Mouse (Mus musculus) lung, postnatal 0 days (tissue): ENCODE data around the gene Ksr2. TPM values are rescaled to one million over a fixed set of nuclear protein-coding genes. Genes with fewer than 3 reads are reported as not detected.
"Not testable (repeated sequence)": the region's sequence is repeated elsewhere in the genome, so short reads cannot be mapped to it uniquely, and the experiment has no call there.

Source experiments
- ATAC-seq: fragments of 200-750 bp; cut with Nextera tagmentation; 2 replicates; pipeline ENCODE4 v1.8.0; 2017; ENCODE audit warnings: moderate library complexity
- DNase-seq: peaks from one replicate; pipeline ENCODE4 v3.0.0-alpha.2; 2016; ENCODE audit warnings: low spot score
- H3K27ac ChIP-seq: fragments of 300-500 bp; sonication (generic); 2 replicates; pipeline ENCODE4 v1.5.1; 2014; ENCODE audit warnings: antibody characterized with exemption, mild to moderate bottlenecking, low read length, mixed read lengths
- H3K27me3 ChIP-seq: fragments of 300-500 bp; sonication (generic); replicated peaks from 2 replicates; pipeline ENCODE4 v1.6.1; 2014; ENCODE audit warnings: low read length, mixed read lengths; ENCODE audit not compliant: insufficient read depth
- H3K36me3 ChIP-seq: fragments of 300-500 bp; sonication (generic); 2 replicates; pipeline ENCODE4 v1.6.1; 2014; ENCODE audit warnings: low read length, mixed read lengths; ENCODE audit not compliant: insufficient read depth
- H3K4me1 ChIP-seq: fragments of 300-500 bp; sonication (generic); 2 replicates; pipeline ENCODE4 v1.6.1; 2014; ENCODE audit warnings: antibody characterized with exemption, low read depth, low read length, mixed read lengths; ENCODE audit not compliant: insufficient read depth
- H3K4me2 ChIP-seq: fragments of 300-500 bp; sonication (generic); replicated peaks from 2 replicates; pipeline ENCODE4 v1.6.1; 2014; ENCODE audit warnings: low read depth, mild to moderate bottlenecking, low read length, moderate library complexity, mixed read lengths
- H3K4me3 ChIP-seq: fragments of 300-500 bp; sonication (generic); 2 replicates; pipeline ENCODE4 v1.5.1; 2014; ENCODE audit warnings: low read depth, low read length
- H3K9ac ChIP-seq: fragments of 300-500 bp; sonication (generic); replicated peaks from 2 replicates; pipeline ENCODE4 v1.6.1; 2014; ENCODE audit warnings: low read depth, mild to moderate bottlenecking
- H3K9me3 ChIP-seq: fragments of 300-500 bp; sonication (generic); 2 replicates; pipeline ENCODE4 v1.6.1; 2016; ENCODE audit warnings: low read length, mixed read lengths
- CTCF ChIP-seq: IDR thresholded peaks from 2 replicates; pipeline ENCODE4 v1.5.1; 2016; ENCODE audit warnings: antibody characterized with exemption, mild to moderate bottlenecking
- EP300 ChIP-seq: IDR thresholded peaks from 2 replicates; pipeline ENCODE4 v1.6.1; 2016; ENCODE audit warnings: antibody characterized with exemption, mild to moderate bottlenecking, control low read depth
- WGBS: fragments of 180-500 bp; shearing (Covaris S2); extraction: QIAGEN DNeasy Blood & Tissue Kit; methylation state at CpG from one replicate; pipeline ENCODE4 v1.1.7; 2014; 5-methylcytosine and 5-hydroxymethylcytosine counted together
- polyA plus RNA-seq: library from polyadenylated mRNA; unstranded; fragments of >200 nt; fragmentation: Nextera tagmentation; extraction: Ambion mirVana; gene quantifications from 2 replicates; pipeline ENCODE4 v1.2.1, GENCODE M21; 2015

Ksr2 gene
- polyA plus RNA-seq, 1 experiment from 2014 or later, result 0.08 TPM

- peaks cover 18% of the 10 kb centered on the region for H3K27me3 ChIP-seq
- no peak overlapping the region for H3K4me3 ChIP-seq
- no peaks in the 10 kb centered on the region for H3K9me3 ChIP-seq
- ATAC-seq (no peak), DNase-seq (no peak)
- H3K9ac ChIP-seq, result no peak overlapping the region
- no peak overlapping the region for H3K27ac ChIP-seq
- WGBS, result 32% methylated on average over 17 of the region's 19 CpGs
- no peaks in the 10 kb centered on the region for H3K36me3 ChIP-seq
- TF ChIP-seq CTCF (no peak), EP300 (no peak)
- no peak overlapping the region for H3K4me2 ChIP-seq
- H3K4me1 ChIP-seq, result no peaks in the 10 kb centered on the region
Measured at GRCm38 (mm10) chr5:117415011-117415912, 1.5 kb downstream of the Ksr2 start.

GRCm38 (mm10) chr5:117417442-117417841, 3.6 kb downstream of the Ksr2 start:
- Histone ChIP-seq H3K9ac (no peak overlapping the region), H3K4me1 (no peaks in the 10 kb centered on the region), H3K27ac (no peak overlapping the region), H3K9me3 (no peaks in the 10 kb centered on the region), H3K27me3 (peaks cover 18% of the 10 kb centered on the region), H3K4me3 (no peak overlapping the region), H3K4me2 (no peak overlapping the region), H3K36me3 (no peaks in the 10 kb centered on the region)
- no peak for ATAC-seq
- WGBS, result 72% methylated on average over 2 of the region's 2 CpGs
- DNase-seq, result no peak
- TF ChIP-seq CTCF (no peak), EP300 (no peak)

GRCm38 (mm10) chr5:117433501-117433900, 19.7 kb downstream of the Ksr2 start:
- not testable (repeated sequence) for H3K9ac ChIP-seq, H3K4me2 ChIP-seq, DNase-seq, H3K4me3 ChIP-seq, H3K27me3 ChIP-seq, ATAC-seq, H3K4me1 ChIP-seq, H3K36me3 ChIP-seq, H3K27ac ChIP-seq, H3K9me3 ChIP-seq
- 89% methylated on average over 7 of the region's 7 CpGs for WGBS

- H3K4me2 ChIP-seq, result no peak overlapping the region
- H3K9me3 ChIP-seq, result no peaks in the 10 kb centered on the region
- no peaks in the 10 kb centered on the region for H3K4me1 ChIP-seq
- no peak overlapping the region for H3K9ac ChIP-seq
- WGBS, result 87% methylated on average over 11 of the region's 11 CpGs
- no peak overlapping the region for H3K27ac ChIP-seq
- no peak for DNase-seq
- H3K4me3 ChIP-seq, result no peak overlapping the region
- no peak for TF ChIP-seq EP300
- no peak for TF ChIP-seq CTCF
- H3K36me3 ChIP-seq, result no peaks in the 10 kb centered on the region
- no peaks in the 10 kb centered on the region for H3K27me3 ChIP-seq
- no peak for ATAC-seq
Measured at GRCm38 (mm10) chr5:117440261-117440660, 26.5 kb downstream of the Ksr2 start.

GRCm38 (mm10) chr5:117441242-117441842, 27.5 kb downstream of the Ksr2 start:
- H3K27ac ChIP-seq, result no peak overlapping the region
- no peak overlapping the region for H3K4me2 ChIP-seq
- WGBS, result 60% methylated on average over 18 of the region's 18 CpGs
- no peaks in the 10 kb centered on the region for H3K4me1 ChIP-seq
- TF ChIP-seq CTCF, result no peak
- TF ChIP-seq EP300, result no peak
- ATAC-seq (no peak), DNase-seq (no peak)
- no peaks in the 10 kb centered on the region for H3K27me3 ChIP-seq
- no peak overlapping the region for H3K9ac ChIP-seq
- no peaks in the 10 kb centered on the region for H3K36me3 ChIP-seq
- no peaks in the 10 kb centered on the region for H3K9me3 ChIP-seq
- H3K4me3 ChIP-seq, result no peak overlapping the region

- Histone ChIP-seq H3K4me3 (no peak overlapping the region), H3K36me3 (no peaks in the 10 kb centered on the region), H3K4me1 (no peaks in the 10 kb centered on the region), H3K9ac (no peak overlapping the region), H3K4me2 (no peak overlapping the region), H3K9me3 (no peaks in the 10 kb centered on the region), H3K27ac (no peak overlapping the region), H3K27me3 (no peaks in the 10 kb centered on the region)
- ATAC-seq, result no peak
- 76% methylated on average over 12 of the region's 12 CpGs for WGBS
- TF ChIP-seq EP300 (no peak), CTCF (no peak)
- DNase-seq, result no peak
Measured at GRCm38 (mm10) chr5:117442157-117442765, 28.5 kb downstream of the Ksr2 start.
